Mouse (Mus musculus) spleen, adult 10 weeks (tissue): ENCODE results near the gene Olfr476. TPM values are rescaled to one million over a fixed set of nuclear protein-coding genes. Genes with fewer than 3 reads are reported as not detected.

ENCODE experiments used
- polyA plus RNA-seq: library from polyadenylated mRNA; stranded (reverse); fragments of 350-450 nt; fragmentation: Illumina TruSeq; extraction: RNeasy Lipid Tissue Mini Kit (QIAGEN cat#74804); gene quantifications from one replicate; pipeline ENCODE4 v1.2.3, GENCODE M21; 2015; ENCODE audit warnings: low replicate concordance; ENCODE audit not compliant: insufficient read depth

The Olfr476 gene
- polyA plus RNA-seq, result not detected

GRCm38 (mm10) chr7:107964503-107964902 is at the start of gene Olfr476:
Gene Olfr476, plus strand, starts transcription at chr7:107964803.

DNA sequence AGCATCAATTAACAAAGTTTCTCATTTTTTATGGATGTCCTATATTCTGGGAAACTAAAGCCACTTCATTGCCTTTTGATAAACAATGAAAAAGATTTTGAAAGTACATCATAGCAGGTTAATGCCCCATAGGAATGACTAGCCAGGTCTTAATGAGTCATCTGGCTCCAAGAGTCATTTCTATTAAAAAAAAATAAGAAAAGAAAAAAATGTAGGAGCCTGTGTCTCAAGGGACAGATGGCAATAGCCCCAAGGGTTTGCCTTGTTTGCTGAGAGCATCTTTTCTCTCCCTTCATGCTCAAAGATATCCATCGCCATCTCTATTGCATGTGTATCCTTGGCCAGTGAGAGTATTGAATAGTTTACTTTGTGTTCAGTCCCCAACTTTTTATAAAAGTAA is 34.5 kb upstream of the Olfr476 start, which contains the start of gene Olfr473:
TSS of gene Olfr473 (plus strand) at position 301 of the 400 bp plus-strand sequence.

DNA sequence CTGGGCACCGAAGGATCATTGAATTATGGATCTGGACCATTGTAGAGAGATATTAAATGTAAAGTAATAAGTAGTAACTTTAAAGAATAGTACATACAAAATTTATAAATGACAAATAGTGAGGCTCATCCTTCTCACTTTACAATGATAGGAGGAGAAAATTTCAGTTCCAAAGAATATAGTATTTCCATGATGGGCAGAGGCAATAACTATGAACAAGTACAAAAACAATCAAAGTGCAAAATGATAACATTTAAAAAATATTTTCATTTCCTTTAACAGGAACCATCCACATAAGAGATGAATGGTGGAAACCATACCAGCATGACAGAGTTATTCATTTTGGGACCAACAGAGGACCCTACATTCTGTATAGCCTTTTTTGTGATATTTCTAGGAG is 10.3 kb upstream of the Olfr476 start, which contains the start of gene Olfr474:
TSS of gene Olfr474 (plus strand) at position 301 of the 400 bp plus-strand sequence.

GRCm38 (mm10) chr7:107986393-107986792 is 21.8 kb downstream of the Olfr476 start, which contains the start of gene Olfr477:
Gene Olfr477, plus strand, starts transcription at chr7:107986693.

Other genes with a start within 250 kb of the Olfr476 start
- not detected for gene Cyb5r2, start 206.8 kb upstream of the Olfr476 start, polyA plus RNA-seq
- not detected for gene Ovch2, start 163.6 kb upstream of the Olfr476 start, polyA plus RNA-seq
- gene Olfr467, start 152.5 kb upstream of the Olfr476 start, polyA plus RNA-seq, result not detected
- gene Olfr469, start 139.3 kb upstream of the Olfr476 start, polyA plus RNA-seq, result not detected
- not detected for gene Olfr470, start 117.3 kb upstream of the Olfr476 start, polyA plus RNA-seq
- gene Olfr472, start 66.9 kb upstream of the Olfr476 start, polyA plus RNA-seq, result not detected
- gene Olfr473, start 34.4 kb upstream of the Olfr476 start, polyA plus RNA-seq, result not detected
- not detected for gene Olfr474, start 10.2 kb upstream of the Olfr476 start, polyA plus RNA-seq
- gene Olfr477, start 21.9 kb downstream of the Olfr476 start, polyA plus RNA-seq, result not detected
- gene Olfr478, start 69.2 kb downstream of the Olfr476 start, polyA plus RNA-seq, result not detected
- gene Olfr479, start 85.9 kb downstream of the Olfr476 start, polyA plus RNA-seq, result not detected
- gene Olfr480, start 102.5 kb downstream of the Olfr476 start, polyA plus RNA-seq, result not detected
- gene Olfr481, start 115.1 kb downstream of the Olfr476 start, polyA plus RNA-seq, result not detected
- not detected for gene Olfr482, start 132.8 kb downstream of the Olfr476 start, polyA plus RNA-seq
- gene Olfr483, start 136.0 kb downstream of the Olfr476 start, polyA plus RNA-seq, result not detected
- not detected for gene Olfr484, start 162.6 kb downstream of the Olfr476 start, polyA plus RNA-seq
- not detected for gene Olfr485, start 195.1 kb downstream of the Olfr476 start, polyA plus RNA-seq
- not detected for gene Olfr486, start 207.9 kb downstream of the Olfr476 start, polyA plus RNA-seq
- not detected for gene Olfr487, start 249.8 kb downstream of the Olfr476 start, polyA plus RNA-seq